Mouse (Mus musculus) erythroid progenitor cell, adult 5-6 weeks (primary cell): ENCODE data around the gene Lrp3. TPM values are rescaled to one million over a fixed set of nuclear protein-coding genes. Genes with fewer than 3 reads are reported as not detected.

Source experiments
- total RNA-seq, 2 experiments: library from RNA; stranded (forward) in 1 of 2; stranded (reverse) in 1 of 2; fragments of 150-400 nt in 1 of 2; fragments of 186-747, 209-891 nt in 1 of 2; gene quantifications; 2 replicates each; pipeline versions ENCODE4 v1.2.3 to v1.2.4; 2015 to 2017; ENCODE audit warnings: low replicate concordance in 2 of 2

Gene Lrp3
- total RNA-seq, 2 experiments from 2014 or later: not detected

Other genes starting within 250 kb of the Lrp3 start
- gene Cebpg, start 158.9 kb downstream of the Lrp3 start, total RNA-seq (2015; ENCODE audit: low replicate concordance): 41.1 and 56.6 TPM in 2 replicates
- 55.4 and 81.1 TPM in 2 replicates for gene Cebpg, start 158.9 kb downstream of the Lrp3 start, total RNA-seq (2017; ENCODE audit: low replicate concordance)
- 8.3 and 9.6 TPM in 2 replicates for gene Cebpa, start 96.2 kb downstream of the Lrp3 start, total RNA-seq (2015; ENCODE audit: low replicate concordance)
- 0.30 and 1.3 TPM in 2 replicates for gene Cebpa, start 96.2 kb downstream of the Lrp3 start, total RNA-seq (2017; ENCODE audit: low replicate concordance)
- not detected in 2 replicates for gene Slc7a10, start 29.1 kb downstream of the Lrp3 start, total RNA-seq (2015; ENCODE audit: low replicate concordance)
- not detected in 2 replicates for gene Slc7a10, start 29.1 kb downstream of the Lrp3 start, total RNA-seq (2017; ENCODE audit: low replicate concordance)
- 1.1 and 2.9 TPM in 2 replicates for gene Gpatch1, start 102.9 kb upstream of the Lrp3 start, total RNA-seq (2015; ENCODE audit: low replicate concordance)
- gene Gpatch1, start 102.9 kb upstream of the Lrp3 start, total RNA-seq (2017; ENCODE audit: low replicate concordance): 2.4 and 3.0 TPM in 2 replicates
- gene Rhpn2, start 118.7 kb upstream of the Lrp3 start, total RNA-seq (2015; ENCODE audit: low replicate concordance): not detected in 2 replicates
- not detected in 2 replicates for gene Rhpn2, start 118.7 kb upstream of the Lrp3 start, total RNA-seq (2017; ENCODE audit: low replicate concordance)
- 10.5 and 17.6 TPM in 2 replicates for gene Faap24, start 181.3 kb upstream of the Lrp3 start, total RNA-seq (2015; ENCODE audit: low replicate concordance)
- gene Faap24, start 181.3 kb upstream of the Lrp3 start, total RNA-seq (2017; ENCODE audit: low replicate concordance): 14.1 and 16.3 TPM in 2 replicates
- 39.0 and 47.2 TPM in 2 replicates for gene Cep89, start 181.5 kb upstream of the Lrp3 start, total RNA-seq (2015; ENCODE audit: low replicate concordance)
- gene Cep89, start 181.5 kb upstream of the Lrp3 start, total RNA-seq (2017; ENCODE audit: low replicate concordance): 56.1 and 118 TPM in 2 replicates
- not detected in 2 replicates for gene Slc7a9, start 233.3 kb upstream of the Lrp3 start, total RNA-seq (2015; ENCODE audit: low replicate concordance)
- gene Slc7a9, start 233.3 kb upstream of the Lrp3 start, total RNA-seq (2017; ENCODE audit: low replicate concordance): not detected in 2 replicates